ENCODE assay signal across 14 mouse cellular contexts in genomic region chr1:187020011-187020410, GRCm38 (mm10). TPM values are rescaled to one million over a fixed set of nuclear protein-coding genes. Genes with fewer than 3 reads are reported as not detected.
A peak's percentile ranks its signal among the peaks of the same experiment; 100 is the strongest.
DNase-seq lines count a peak whose midpoint lies in the region; ATAC-seq and TF ChIP-seq lines count a peak whose summit lies in the region.
"Had no signal": no experiment of that assay in that cellular context is flagged by ENCODE, and none has a peak within 500 bp of the region (broad histone marks: within the 10 kb centered on the region; RNA-seq: fewer than 3 reads in every experiment).

No protein-coding gene starts in this region.

- H3K4me2 ChIP-seq in kidney, embryonic 15.5 days: no peak overlapping the region
- no peak overlapping the region for H3K4me2 ChIP-seq in midbrain, postnatal 0 days (ENCODE audit: low read depth, low read length, poor library complexity, severe bottlenecking)

- H3K4me1 ChIP-seq in kidney, embryonic 15.5 days: no peaks in the 10 kb centered on the region
- no peaks in the 10 kb centered on the region for H3K4me1 ChIP-seq in midbrain, postnatal 0 days (ENCODE audit: insufficient read depth, low read length)

- H3K27ac ChIP-seq in kidney, embryonic 15.5 days: no peak overlapping the region
- no peak overlapping the region for H3K27ac ChIP-seq in midbrain, postnatal 0 days (ENCODE audit: low read depth, low read length)
- H3K27ac ChIP-seq: midbrain, embryonic 10.5 days had no signal

- no peaks in the 10 kb centered on the region for H3K79me3 ChIP-seq in C2C12 (ENCODE audit: low read depth)

- H3K79me2 ChIP-seq in C2C12 (ENCODE audit: control insufficient read depth, insufficient read depth): no peaks in the 10 kb centered on the region

- no peaks in the 10 kb centered on the region for H3K9me3 ChIP-seq in kidney, embryonic 15.5 days (replicated peaks)
- H3K9me3 ChIP-seq in midbrain, postnatal 0 days (ENCODE audit: low read length): no peaks in the 10 kb centered on the region
- H3K9me3 ChIP-seq: midbrain, embryonic 10.5 days had no signal

- H3K27me3 ChIP-seq in kidney, embryonic 15.5 days: no peaks in the 10 kb centered on the region
- H3K27me3 ChIP-seq in C2C12 (ENCODE audit: control insufficient read depth, insufficient read depth, insufficient read length): no peaks in the 10 kb centered on the region
- H3K27me3 ChIP-seq in midbrain, postnatal 0 days (ENCODE audit: insufficient read depth, low read length): no peaks in the 10 kb centered on the region

- no peaks in the 10 kb centered on the region for H3K36me3 ChIP-seq in kidney, embryonic 15.5 days
- no peaks in the 10 kb centered on the region for H3K36me3 ChIP-seq in C2C12 (ENCODE audit: control insufficient read depth, insufficient read depth)
- H3K36me3 ChIP-seq in midbrain, postnatal 0 days (ENCODE audit: insufficient read depth, low read length): no peaks in the 10 kb centered on the region
- H3K36me3 ChIP-seq: midbrain, embryonic 10.5 days had no signal

- H3K4me3 ChIP-seq in kidney, embryonic 15.5 days (replicated peaks): no peak overlapping the region
- H3K4me3 ChIP-seq in C2C12 (ENCODE audit: insufficient read depth, poor library complexity, severe bottlenecking): no peak overlapping the region
- H3K4me3 ChIP-seq in midbrain, postnatal 0 days (ENCODE audit: low read depth, low read length): no peak overlapping the region
- H3K4me3 ChIP-seq: midbrain, embryonic 10.5 days; myocyte had no signal

- no peak overlapping the region for H3K9ac ChIP-seq in kidney, embryonic 15.5 days
- no peak overlapping the region for H3K9ac ChIP-seq in midbrain, postnatal 0 days (replicated peaks; ENCODE audit: low read length, poor library complexity, severe bottlenecking)

- WGBS in kidney, embryonic 15.5 days: 77% methylated on average over 7 of the region's 7 CpGs
- WGBS in midbrain, postnatal 0 days: 87% methylated on average over 7 of the region's 7 CpGs

- H3ac ChIP-seq in C2C12 (ENCODE audit: control insufficient read depth, insufficient read length, low read depth): no peak overlapping the region

- ATAC-seq in kidney, embryonic 15.5 days (replicated peaks; ENCODE audit: low FRiP score): no peak
- no peak for ATAC-seq in erythroblast, adult 5-6 weeks (replicated peaks; ENCODE audit: low FRiP score, poor library complexity, severe bottlenecking)
- ATAC-seq in midbrain, postnatal 0 days (ENCODE audit: low FRiP score): no peak

- TF ChIP-seq CTCF in C2C12 (IDR thresholded peaks at IDR 0.05; ENCODE audit: control insufficient read depth, insufficient read depth, insufficient read length): no peak
- TF ChIP-seq CTCF in midbrain, postnatal 0 days (IDR thresholded peaks at IDR 0.05): no peak

- DNase-seq in kidney, adult 11 months: peak; percentile 21
- DNase-seq in adrenal gland, adult 8-10 months: peak; percentile 66
- DNase-seq in kidney, postnatal 14 days: peak; percentile 27
- DNase-seq in midbrain, postnatal 0 days (ENCODE audit: low spot score): no peak
- DNase-seq: cerebellum, postnatal 36 days; thymus, postnatal 14 days had no signal

TF ChIP-seq in C2C12, 6 proteins besides CTCF, POLR2A, EP300 and RAD21:
- TF ChIP-seq FOSL1 (IDR thresholded peaks at IDR 0.05; ENCODE audit: insufficient read depth, low read length, poor library complexity, severe bottlenecking) (peak; percentile 8), USF1 (IDR thresholded peaks at IDR 0.05; ENCODE audit: low read depth) (no peak)

RNA-seq across cellular contexts. Expression of gene D1Pas1, which starts 52.8 kb away (rescaled TPM):
- polyA plus RNA-seq in kidney, embryonic 15.5 days (2015; fragmentation: Nextera tagmentation; extraction: Ambion mirVana): 0.05 and 0.10 TPM in 2 replicates
- not detected for polyA plus RNA-seq in C2C12 (2012; fragmentation: generic; extraction: Trizol)
- total RNA-seq in adrenal gland, adult 8-10 months (2022): not detected
- total RNA-seq in erythroblast, adult 5-6 weeks (2015; ENCODE audit: low replicate concordance): not detected in 2 replicates
- total RNA-seq in erythroblast, adult 5-6 weeks (2017; ENCODE audit: low replicate concordance): not detected in 2 replicates
- not detected in 2 replicates for total RNA-seq in midbrain, postnatal 0 days (2014; rRNA removed)
- polyA plus RNA-seq in midbrain, postnatal 0 days (2015; fragmentation: Nextera tagmentation; extraction: Ambion mirVana): 0.06 and 0.13 TPM in 2 replicates
- total RNA-seq: left cerebral cortex, postnatal 36 days had no signal
- polyA plus RNA-seq: embryonic facial prominence, embryonic 14.5 days; myocyte; stomach, embryonic 14.5 days had no signal
